Mouse (Mus musculus) kidney, adult 2 months (tissue): ENCODE results near the gene Stk11.

Experiments
- CTCF ChIP-seq: fragments of 200-500 bp; conservative IDR thresholded peaks from 2 replicates; pipeline ENCODE4 v1.5.1; 2011; ENCODE audit warnings: low read depth, mild to moderate bottlenecking, control low read depth, low read length, moderate library complexity, mixed read lengths; ENCODE audit not compliant: insufficient read depth, insufficient read length
- POLR2A ChIP-seq: fragments of 200-500 bp; IDR thresholded peaks from one replicate; pipeline ENCODE4 v1.6.1; 2011; ENCODE audit warnings: low read depth, low read length, control low read depth

GRCm38 (mm10) chr10:80136179-80136951 lies 20.8 kb downstream of the Stk11 start:
- no peak for TF ChIP-seq CTCF
- TF ChIP-seq POLR2A, result no peak
